Mouse (Mus musculus): Measurements from ENCODE around the gene Dok1. TPM values are rescaled to one million over a fixed set of nuclear protein-coding genes. Genes with fewer than 3 reads are reported as not detected.

The Dok1 gene
- total and polyA plus RNA-seq, 2 experiments from 2014 or later, result 6.3 to 11.5 TPM

DNA sequence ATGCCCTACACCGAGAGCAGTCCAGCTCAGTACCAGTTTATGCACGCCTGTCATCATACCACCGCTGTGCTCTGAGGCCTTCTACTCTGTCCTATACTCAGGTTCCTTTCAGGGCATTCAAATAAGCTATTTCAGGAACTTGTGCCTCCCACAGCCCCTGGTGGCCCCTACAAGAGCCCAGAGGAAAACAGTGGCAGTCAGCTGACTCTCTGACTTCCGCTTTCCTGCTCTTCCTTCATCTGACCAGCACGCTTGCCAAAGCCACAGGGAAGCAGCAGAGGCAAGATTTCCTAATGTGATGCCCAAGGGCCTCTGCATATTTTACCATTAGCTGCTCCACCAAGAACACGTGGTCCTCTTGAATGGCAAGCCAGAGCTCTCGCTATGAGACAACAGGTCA, 28.4 kb downstream of the Dok1 start:
- 20% methylated on average over 7 of the region's 7 CpGs for WGBS
- DNase-seq (ENCODE audit: low spot score), result peak; percentile 51
- no peak overlapping the region for H3K4me3 ChIP-seq (ENCODE audit: low read depth, low read length)
- peak overlapping the region; percentile 37; the same call in 1 of the 2 replicates for H3K27ac ChIP-seq (ENCODE audit: low read depth)
- no peak for TF ChIP-seq EP300 (IDR thresholded peaks at IDR 0.05; ENCODE audit: low read depth)
- 0 out of 2 replicates have a peak, but pooled peaks have one; percentile 8 for TF ChIP-seq CTCF (IDR thresholded peaks at IDR 0.05; ENCODE audit: low read depth)
- peak; percentile 90 for ATAC-seq (ENCODE audit: insufficient read depth, low read depth)
- H3K9me3 ChIP-seq (replicated peaks; ENCODE audit: control insufficient read depth, low read length), result no peaks in the 10 kb centered on the region
- no peak overlapping the region for H3K4me2 ChIP-seq (ENCODE audit: low read depth, low read length)
- no peaks in the 10 kb centered on the region for H3K36me3 ChIP-seq (replicated peaks; ENCODE audit: control insufficient read depth, insufficient read depth, low read length)
- peaks cover 12% of the 10 kb centered on the region for H3K4me1 ChIP-seq (ENCODE audit: control insufficient read depth, insufficient read depth)
- no peak overlapping the region for H3K9ac ChIP-seq (replicated peaks; ENCODE audit: low read depth, low read length)
- no peaks in the 10 kb centered on the region for H3K27me3 ChIP-seq (ENCODE audit: control insufficient read depth, insufficient read depth, low read length)

DNA sequence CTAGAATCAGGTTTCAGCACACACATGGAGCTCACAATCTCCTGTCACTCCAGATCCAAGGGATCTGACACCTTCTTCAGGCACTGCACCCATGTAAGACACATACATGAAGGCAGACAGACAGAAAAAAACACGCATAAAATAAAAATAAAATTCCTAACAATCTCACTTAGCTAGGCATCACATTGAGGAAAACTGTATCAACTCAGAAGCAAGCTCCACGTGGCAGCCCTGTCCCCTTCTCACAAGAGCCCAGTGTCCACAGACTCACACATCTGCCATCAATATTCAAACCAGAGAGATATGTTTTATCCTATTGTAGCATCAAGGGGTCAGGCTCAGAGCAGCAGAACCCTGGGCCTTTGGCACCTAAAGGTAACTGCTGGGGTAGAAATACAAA, 29.0 kb downstream of the Dok1 start:
- no peak overlapping the region for H3K4me3 ChIP-seq (ENCODE audit: low read depth, low read length)
- H3K9me3 ChIP-seq (replicated peaks; ENCODE audit: control insufficient read depth, low read length), result no peaks in the 10 kb centered on the region
- WGBS, result 78% methylated on average over 2 of the region's 2 CpGs
- H3K9ac ChIP-seq (replicated peaks; ENCODE audit: low read depth, low read length), result no peak overlapping the region
- H3K27ac ChIP-seq (ENCODE audit: low read depth), result peak overlapping the region; percentile 22; the same call in 1 of the 2 replicates
- H3K4me2 ChIP-seq (ENCODE audit: low read depth, low read length), result no peak overlapping the region
- peaks cover 12% of the 10 kb centered on the region for H3K4me1 ChIP-seq (ENCODE audit: control insufficient read depth, insufficient read depth)
- no peaks in the 10 kb centered on the region for H3K36me3 ChIP-seq (replicated peaks; ENCODE audit: control insufficient read depth, insufficient read depth, low read length)
- no peaks in the 10 kb centered on the region for H3K27me3 ChIP-seq (ENCODE audit: control insufficient read depth, insufficient read depth, low read length)
- DNase-seq (ENCODE audit: low spot score) (no peak), ATAC-seq (ENCODE audit: insufficient read depth, low read depth) (no peak)
- TF ChIP-seq EP300 (IDR thresholded peaks at IDR 0.05; ENCODE audit: low read depth) (no peak), CTCF (IDR thresholded peaks at IDR 0.05; ENCODE audit: low read depth) (no peak)

DNA sequence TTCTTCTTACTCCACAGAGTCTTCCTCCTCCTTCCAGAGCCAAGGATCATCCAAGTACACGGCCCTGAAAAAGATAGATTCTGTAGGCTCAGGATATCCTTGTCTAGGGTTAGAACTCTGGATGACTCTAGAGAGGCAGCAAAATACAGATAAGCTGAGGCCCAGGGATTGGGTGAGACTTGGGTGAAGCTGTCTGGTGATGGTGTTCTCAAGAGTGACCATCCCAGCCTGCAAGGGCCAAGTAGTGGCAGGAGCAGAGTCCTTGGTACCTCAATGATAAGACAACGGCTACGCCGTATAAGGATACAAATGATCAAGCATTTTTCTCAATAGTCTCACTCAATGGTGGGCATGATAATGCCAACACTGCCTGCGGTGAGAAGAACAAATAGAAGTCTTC, 29.4 kb downstream of the Dok1 start:
- no peaks in the 10 kb centered on the region for H3K36me3 ChIP-seq (replicated peaks; ENCODE audit: control insufficient read depth, insufficient read depth, low read length)
- no peak overlapping the region for H3K4me3 ChIP-seq (ENCODE audit: low read depth, low read length)
- H3K9ac ChIP-seq (replicated peaks; ENCODE audit: low read depth, low read length), result no peak overlapping the region
- H3K9me3 ChIP-seq (replicated peaks; ENCODE audit: control insufficient read depth, low read length), result no peaks in the 10 kb centered on the region
- no peak for TF ChIP-seq EP300 (IDR thresholded peaks at IDR 0.05; ENCODE audit: low read depth)
- no peak for TF ChIP-seq CTCF (IDR thresholded peaks at IDR 0.05; ENCODE audit: low read depth)
- DNase-seq (ENCODE audit: low spot score) (no peak), ATAC-seq (ENCODE audit: insufficient read depth, low read depth) (no peak)
- no peak overlapping the region for H3K27ac ChIP-seq (ENCODE audit: low read depth)
- 92% methylated on average over 5 of the region's 5 CpGs for WGBS
- H3K27me3 ChIP-seq (ENCODE audit: control insufficient read depth, insufficient read depth, low read length), result no peaks in the 10 kb centered on the region
- peaks cover 12% of the 10 kb centered on the region for H3K4me1 ChIP-seq (ENCODE audit: control insufficient read depth, insufficient read depth)
- H3K4me2 ChIP-seq (ENCODE audit: low read depth, low read length), result no peak overlapping the region

DNA sequence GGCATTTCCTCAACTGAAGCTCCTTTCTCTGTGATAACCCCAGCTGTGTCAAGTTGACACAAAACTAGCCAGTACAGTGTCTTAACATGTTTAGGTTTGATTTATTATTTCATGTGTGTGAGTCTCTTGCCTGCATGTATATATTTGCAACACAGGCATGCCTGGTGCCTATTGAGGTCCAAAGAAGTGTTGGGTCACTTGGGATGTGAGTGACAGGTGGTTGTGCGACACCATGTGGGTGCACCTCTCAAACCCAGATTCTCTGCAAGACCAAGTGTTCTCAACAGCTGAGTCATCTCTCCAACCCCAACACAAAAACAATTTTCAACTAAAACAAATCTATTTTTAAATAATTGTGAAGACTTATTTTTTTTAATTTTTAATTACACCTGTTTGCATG, 30.2 kb downstream of the Dok1 start:
- no peak for ATAC-seq (ENCODE audit: insufficient read depth, low read depth)

DNA sequence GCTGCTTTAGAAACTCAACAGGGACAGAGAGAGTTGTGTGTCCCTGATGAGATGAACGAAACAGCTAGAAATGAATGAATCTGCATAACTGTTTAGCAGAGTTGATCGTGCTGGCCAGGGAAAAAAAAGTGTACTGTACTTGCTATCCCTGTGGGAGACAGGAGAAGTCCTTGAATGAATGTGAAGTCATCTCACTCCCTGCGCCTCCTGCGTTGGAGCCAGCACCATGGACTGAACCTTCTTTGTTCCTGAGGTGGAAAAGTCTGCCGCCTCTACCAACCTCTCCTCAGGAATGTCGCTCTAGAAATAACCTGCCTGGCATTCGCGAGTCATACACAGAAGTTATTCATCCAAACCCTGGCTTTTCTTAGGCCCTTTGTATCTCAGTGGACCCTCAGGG, 33.3 kb downstream of the Dok1 start:
- H3K27me3 ChIP-seq (ENCODE audit: control insufficient read depth, insufficient read depth, low read length), result 0 out of 2 replicates have a peak, but pooled peaks cover 2% of the 10 kb centered on the region
- no peak overlapping the region for H3K9ac ChIP-seq (replicated peaks; ENCODE audit: low read depth, low read length)
- peaks cover 9% of the 10 kb centered on the region for H3K4me1 ChIP-seq (ENCODE audit: control insufficient read depth, insufficient read depth)
- DNase-seq (ENCODE audit: low spot score), result no peak
- H3K4me2 ChIP-seq (ENCODE audit: low read depth, low read length), result no peak overlapping the region
- ATAC-seq (ENCODE audit: insufficient read depth, low read depth), result no peak
- H3K36me3 ChIP-seq (replicated peaks; ENCODE audit: control insufficient read depth, insufficient read depth, low read length), result no peaks in the 10 kb centered on the region
- no peaks in the 10 kb centered on the region for H3K9me3 ChIP-seq (replicated peaks; ENCODE audit: control insufficient read depth, low read length)
- H3K4me3 ChIP-seq (ENCODE audit: low read depth, low read length), result no peak overlapping the region
- no peak for TF ChIP-seq EP300 (IDR thresholded peaks at IDR 0.05; ENCODE audit: low read depth)
- no peak for TF ChIP-seq CTCF (IDR thresholded peaks at IDR 0.05; ENCODE audit: low read depth)
- H3K27ac ChIP-seq (ENCODE audit: low read depth), result no peak overlapping the region
- 36% methylated on average over 8 of the region's 8 CpGs for WGBS

More for the DNA sequence above, 30.2 kb downstream of the Dok1 start:
- no peaks in the 10 kb centered on the region for H3K27me3 ChIP-seq (ENCODE audit: control insufficient read depth, insufficient read depth, low read length)
- no peaks in the 10 kb centered on the region for H3K36me3 ChIP-seq (replicated peaks; ENCODE audit: control insufficient read depth, insufficient read depth, low read length)
- TF ChIP-seq CTCF (IDR thresholded peaks at IDR 0.05; ENCODE audit: low read depth) (no peak), EP300 (IDR thresholded peaks at IDR 0.05; ENCODE audit: low read depth) (no peak)
- H3K27ac ChIP-seq (ENCODE audit: low read depth), result no peak overlapping the region
- no peak overlapping the region for H3K4me3 ChIP-seq (ENCODE audit: low read depth, low read length)
- 96% methylated on average over 1 of the region's 1 CpGs for WGBS
- H3K9me3 ChIP-seq (replicated peaks; ENCODE audit: control insufficient read depth, low read length), result no peaks in the 10 kb centered on the region
- H3K4me1 ChIP-seq (ENCODE audit: control insufficient read depth, insufficient read depth), result peaks cover 12% of the 10 kb centered on the region
- no peak overlapping the region for H3K4me2 ChIP-seq (ENCODE audit: low read depth, low read length)
- H3K9ac ChIP-seq (replicated peaks; ENCODE audit: low read depth, low read length), result no peak overlapping the region
- no peak for DNase-seq (ENCODE audit: low spot score)

DNA sequence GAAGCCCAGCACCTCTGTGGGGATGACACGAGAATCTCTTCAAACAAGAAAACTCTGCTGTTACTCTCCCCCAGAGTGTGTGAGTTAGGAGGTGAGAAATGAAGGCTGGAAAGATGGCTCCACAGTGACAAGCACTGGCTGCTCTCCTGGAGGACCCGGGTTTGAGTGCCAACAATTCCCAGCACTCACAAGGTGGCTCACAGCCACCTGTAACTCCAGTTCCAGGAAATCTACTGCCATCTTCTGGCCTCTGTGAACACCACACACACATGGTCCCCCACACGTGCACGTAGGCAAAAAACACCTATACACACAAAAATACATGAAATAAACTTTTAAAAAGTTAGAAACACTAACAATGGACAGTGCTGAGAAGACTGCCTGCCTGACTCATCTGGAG, 34.9 kb downstream of the Dok1 start:
- Histone ChIP-seq H3K4me3 (ENCODE audit: low read depth, low read length) (no peak overlapping the region), H3K9me3 (replicated peaks; ENCODE audit: control insufficient read depth, low read length) (no peaks in the 10 kb centered on the region), H3K36me3 (replicated peaks; ENCODE audit: control insufficient read depth, insufficient read depth, low read length) (no peaks in the 10 kb centered on the region), H3K27ac (ENCODE audit: low read depth) (peak overlapping the region; percentile 28; the same call in 1 of the 2 replicates), H3K4me1 (ENCODE audit: control insufficient read depth, insufficient read depth) (no peaks in the 10 kb centered on the region), H3K27me3 (ENCODE audit: control insufficient read depth, insufficient read depth, low read length) (0 out of 2 replicates have a peak, but pooled peaks cover 2% of the 10 kb centered on the region), H3K9ac (replicated peaks; ENCODE audit: low read depth, low read length) (no peak overlapping the region), H3K4me2 (ENCODE audit: low read depth, low read length) (no peak overlapping the region)
- DNase-seq (ENCODE audit: low spot score) (no peak), ATAC-seq (ENCODE audit: insufficient read depth, low read depth) (no peak)
- 78% methylated on average over 4 of the region's 4 CpGs for WGBS
- TF ChIP-seq CTCF (IDR thresholded peaks at IDR 0.05; ENCODE audit: low read depth) (no peak), EP300 (IDR thresholded peaks at IDR 0.05; ENCODE audit: low read depth) (no peak)
